In genomic region chr5:17620619-17621018, GRCm38 (mm10) we compare ENCODE assay signal across 20 mouse cellular contexts. TPM values are rescaled to one million over a fixed set of nuclear protein-coding genes. Genes with fewer than 3 reads are reported as not detected.
DNase-seq lines count a peak whose midpoint lies in the region; ATAC-seq lines count a peak whose summit lies in the region.
"Had no signal": no experiment of that assay in that cellular context is flagged by ENCODE, and none has a peak within 500 bp of the region (broad histone marks: within the 10 kb centered on the region; RNA-seq: fewer than 3 reads in every experiment).

No protein-coding gene starts in this region.

- H3K9ac ChIP-seq in embryonic facial prominence, embryonic 14.5 days (ENCODE audit: low read depth, low read length), result no peak overlapping the region
- no peak overlapping the region for H3K9ac ChIP-seq in limb, embryonic 12.5 days (replicated peaks)
- no peak overlapping the region for H3K9ac ChIP-seq in limb, embryonic 13.5 days
- H3K9ac ChIP-seq: embryonic facial prominence, embryonic 13.5 days; forebrain, embryonic 13.5 days; forebrain, embryonic 15.5 days had no signal

- no peaks in the 10 kb centered on the region for H3K27me3 ChIP-seq in embryonic facial prominence, embryonic 14.5 days (replicated peaks; ENCODE audit: control insufficient read depth, insufficient read depth, low read length)
- H3K27me3 ChIP-seq in embryonic facial prominence, embryonic 10.5 days (replicated peaks; ENCODE audit: low read depth, poor library complexity, severe bottlenecking), result no peaks in the 10 kb centered on the region
- no peaks in the 10 kb centered on the region for H3K27me3 ChIP-seq in limb, embryonic 12.5 days
- no peaks in the 10 kb centered on the region for H3K27me3 ChIP-seq in limb, embryonic 10.5 days (ENCODE audit: low read depth, poor library complexity, severe bottlenecking)
- no peaks in the 10 kb centered on the region for H3K27me3 ChIP-seq in limb, embryonic 13.5 days
- H3K27me3 ChIP-seq: embryonic facial prominence, embryonic 13.5 days; forebrain, embryonic 13.5 days; forebrain, embryonic 15.5 days had no signal

- H3K27ac ChIP-seq in embryonic facial prominence, embryonic 14.5 days (replicated peaks; ENCODE audit: low read depth, low read length), result no peak overlapping the region
- H3K27ac ChIP-seq in embryonic facial prominence, embryonic 10.5 days (replicated peaks), result no peak overlapping the region
- no peak overlapping the region for H3K27ac ChIP-seq in limb, embryonic 12.5 days
- no peak overlapping the region for H3K27ac ChIP-seq in limb, embryonic 10.5 days
- peak overlapping the region; percentile 63; the same call in 1 of the 2 replicates for H3K27ac ChIP-seq in limb, embryonic 13.5 days
- H3K27ac ChIP-seq: embryonic facial prominence, embryonic 13.5 days; forebrain, embryonic 13.5 days; forebrain, embryonic 15.5 days had no signal

- no peaks in the 10 kb centered on the region for H3K36me3 ChIP-seq in embryonic facial prominence, embryonic 14.5 days (ENCODE audit: control insufficient read depth, insufficient read depth, low read length)
- H3K36me3 ChIP-seq in embryonic facial prominence, embryonic 10.5 days (replicated peaks), result no peaks in the 10 kb centered on the region
- H3K36me3 ChIP-seq in limb, embryonic 12.5 days, result no peaks in the 10 kb centered on the region
- no peaks in the 10 kb centered on the region for H3K36me3 ChIP-seq in limb, embryonic 10.5 days
- no peaks in the 10 kb centered on the region for H3K36me3 ChIP-seq in limb, embryonic 13.5 days
- H3K36me3 ChIP-seq: embryonic facial prominence, embryonic 13.5 days; forebrain, embryonic 15.5 days had no signal

- H3K9me3 ChIP-seq in embryonic facial prominence, embryonic 14.5 days (ENCODE audit: control insufficient read depth, low read length), result no peaks in the 10 kb centered on the region
- H3K9me3 ChIP-seq in embryonic facial prominence, embryonic 10.5 days, result no peaks in the 10 kb centered on the region
- no peaks in the 10 kb centered on the region for H3K9me3 ChIP-seq in limb, embryonic 12.5 days
- no peaks in the 10 kb centered on the region for H3K9me3 ChIP-seq in limb, embryonic 10.5 days (replicated peaks)
- no peaks in the 10 kb centered on the region for H3K9me3 ChIP-seq in limb, embryonic 13.5 days
- H3K9me3 ChIP-seq: embryonic facial prominence, embryonic 13.5 days; forebrain, embryonic 13.5 days; forebrain, embryonic 15.5 days had no signal

- no peak overlapping the region for H3K4me2 ChIP-seq in embryonic facial prominence, embryonic 14.5 days (ENCODE audit: low read depth, low read length)
- H3K4me2 ChIP-seq in limb, embryonic 12.5 days, result no peak overlapping the region
- H3K4me2 ChIP-seq in limb, embryonic 13.5 days (replicated peaks), result no peak overlapping the region
- H3K4me2 ChIP-seq: embryonic facial prominence, embryonic 13.5 days; forebrain, embryonic 13.5 days; forebrain, embryonic 15.5 days had no signal

- no peak for ATAC-seq in embryonic facial prominence, embryonic 14.5 days (ENCODE audit: low read depth)
- peak; percentile 81; the same call in 1 of the 2 replicates for ATAC-seq in limb, embryonic 12.5 days (ENCODE audit: insufficient number of reproducible peaks, insufficient read depth, low FRiP score, low TSS enrichment, low read depth)
- peak; percentile 57; the same call in 1 of the 2 replicates for ATAC-seq in limb, embryonic 13.5 days (ENCODE audit: low FRiP score, low read depth)
- ATAC-seq: activated CD4-positive, CD25-positive, alpha-beta regulatory T cell, adult 4 months; forebrain, embryonic 13.5 days; forebrain, embryonic 15.5 days had no signal

- H3K4me3 ChIP-seq in embryonic facial prominence, embryonic 14.5 days (ENCODE audit: low read depth, low read length), result no peak overlapping the region
- no peak overlapping the region for H3K4me3 ChIP-seq in embryonic facial prominence, embryonic 10.5 days
- no peak overlapping the region for H3K4me3 ChIP-seq in limb, embryonic 12.5 days (replicated peaks)
- no peak overlapping the region for H3K4me3 ChIP-seq in limb, embryonic 10.5 days
- H3K4me3 ChIP-seq in limb, embryonic 13.5 days, result no peak overlapping the region
- H3K4me3 ChIP-seq: embryonic facial prominence, embryonic 13.5 days; forebrain, embryonic 13.5 days; forebrain, embryonic 15.5 days had no signal

- H3K4me1 ChIP-seq in embryonic facial prominence, embryonic 14.5 days (ENCODE audit: control insufficient read depth, insufficient read depth, low read length), result peaks cover 3% of the 10 kb centered on the region; the same call in 1 of the 2 replicates
- no peaks in the 10 kb centered on the region for H3K4me1 ChIP-seq in embryonic facial prominence, embryonic 10.5 days
- H3K4me1 ChIP-seq in limb, embryonic 12.5 days (replicated peaks), result peaks cover 13% of the 10 kb centered on the region
- peaks cover 11% of the 10 kb centered on the region for H3K4me1 ChIP-seq in limb, embryonic 10.5 days
- peaks cover 28% of the 10 kb centered on the region for H3K4me1 ChIP-seq in limb, embryonic 13.5 days
- H3K4me1 ChIP-seq: embryonic facial prominence, embryonic 13.5 days; forebrain, embryonic 13.5 days; forebrain, embryonic 15.5 days had no signal

- DNase-seq in embryonic facial prominence, embryonic 14.5 days (ENCODE audit: low spot score), result peak; percentile 11
- DNase-seq in embryonic facial prominence, embryonic 10.5 days (ENCODE audit: low spot score), result no peak
- DNase-seq in limb, embryonic 10.5 days (ENCODE audit: low spot score), result no peak
- DNase-seq in right cerebral cortex, adult 2 months (ENCODE audit: low spot score in 2 of 2), result no peak
- DNase-seq in left cerebral cortex, adult 8-10 months (ENCODE audit: low spot score in 2 of 2), result no peak
- DNase-seq: adrenal gland, adult 8-10 months; adrenal gland, postnatal 14 days; adrenal gland, postnatal 36 days; cerebellum, adult 11-12 months; cerebellum, adult 2 months; cerebellum, adult 9-10 months; cerebellum, postnatal 10 days; cerebellum, postnatal 25 days had no signal

- WGBS in embryonic facial prominence, embryonic 14.5 days, result 66% methylated on average over 2 of the region's 2 CpGs
- WGBS in embryonic facial prominence, embryonic 10.5 days, result 76% methylated on average over 2 of the region's 2 CpGs
- WGBS in limb, embryonic 12.5 days, result 36% methylated on average over 2 of the region's 2 CpGs
- 53% methylated on average over 2 of the region's 2 CpGs for WGBS in limb, embryonic 10.5 days
- WGBS in limb, embryonic 13.5 days, result 34% methylated on average over 2 of the region's 2 CpGs

RNA-seq across cellular contexts. Expression of gene Sema3c, which starts 46.5 kb away (rescaled TPM):
- 65.3 and 71.5 TPM in 2 replicates for polyA plus RNA-seq in embryonic facial prominence, embryonic 14.5 days (2014; fragmentation: Nextera tagmentation; extraction: Ambion mirVana)
- polyA plus RNA-seq in embryonic facial prominence, embryonic 10.5 days (2016; fragmentation: Nextera tagmentation; extraction: Ambion mirVana), result 14.7 and 16.3 TPM in 2 replicates
- 33.2 and 38.5 TPM in 2 replicates for polyA plus RNA-seq in limb, embryonic 12.5 days (2016; fragmentation: Nextera tagmentation; extraction: Ambion mirVana)
- polyA plus RNA-seq in limb, embryonic 10.5 days (2016; fragmentation: Nextera tagmentation; extraction: Ambion mirVana), result 6.7 and 10.2 TPM in 2 replicates
- polyA plus RNA-seq in limb, embryonic 13.5 days (2015; fragmentation: Nextera tagmentation; extraction: Ambion mirVana), result 53.4 and 59.3 TPM in 2 replicates
- total RNA-seq in left cerebral cortex, adult 8-10 months (2022), result 10 to 100 TPM; 15.9 to 21.9 (median 19.8) TPM
- total RNA-seq: MEL had no signal
